Mouse (Mus musculus): ENCODE measurements around the gene Nop9.

The Nop9 gene

GRCm38 (mm10) chr14:55730116-55730515 is 15.4 kb upstream of the Nop9 start:
- DNase-seq, result no peak

- DNase-seq, result no peak
Observed at GRCm38 (mm10) chr14:55730531-55731032, 14.9 kb upstream of the Nop9 start.

GRCm38 (mm10) chr14:55733889-55734288 is 11.6 kb upstream of the Nop9 start:
- DNase-seq, result no peak

GRCm38 (mm10) chr14:55734869-55735268 is 10.6 kb upstream of the Nop9 start:
- no peak for DNase-seq

GRCm38 (mm10) chr14:55735334-55735733 is 10.2 kb upstream of the Nop9 start:
- DNase-seq, result no peak

- no peak for DNase-seq
Observed at GRCm38 (mm10) chr14:55735758-55736157, 9.7 kb upstream of the Nop9 start.

GRCm38 (mm10) chr14:55737086-55737687 is 8.3 kb upstream of the Nop9 start:
- DNase-seq, result no peak

- peak; percentile 86 to 91 for DNase-seq
Observed at GRCm38 (mm10) chr14:55743711-55744110, 1.8 kb upstream of the Nop9 start.

GRCm38 (mm10) chr14:55745861-55746237 is 356 bp downstream of the Nop9 start:
- no peak for DNase-seq

- no peak for DNase-seq
Observed at GRCm38 (mm10) chr14:55747051-55747847, 1.8 kb downstream of the Nop9 start.

GRCm38 (mm10) chr14:55757566-55757965 is 12.1 kb downstream of the Nop9 start:
- no peak for DNase-seq

- peak; percentile 33 to 60 for DNase-seq
Observed at GRCm38 (mm10) chr14:55758363-55758784, 12.9 kb downstream of the Nop9 start, which contains the start of gene Cideb. Gene Cideb (minus strand): TSS chr14:55758458.

- peak; percentile 86 to 92 for DNase-seq
Observed at GRCm38 (mm10) chr14:55760156-55760555, 14.7 kb downstream of the Nop9 start.

- no peak for DNase-seq
Observed at GRCm38 (mm10) chr14:55761163-55761562, 15.7 kb downstream of the Nop9 start, which contains the start of gene Ltb4r2. Gene Ltb4r2 (plus strand): TSS chr14:55761428.

- peak; percentile 60 to 62 for DNase-seq
Observed at GRCm38 (mm10) chr14:55762001-55762821, 16.7 kb downstream of the Nop9 start.

- DNase-seq, result no peak
Observed at GRCm38 (mm10) chr14:55763166-55763565, 17.7 kb downstream of the Nop9 start.

- DNase-seq, result no peak
Observed at GRCm38 (mm10) chr14:55765696-55766095, 20.2 kb downstream of the Nop9 start, which contains the start of gene Ltb4r1. Gene Ltb4r1 (plus strand): TSS chr14:55765962.

GRCm38 (mm10) chr14:55767519-55768414 is 22.3 kb downstream of the Nop9 start:
- peak; percentile 83 to 87 for DNase-seq

GRCm38 (mm10) chr14:55768555-55768954 is 23.1 kb downstream of the Nop9 start:
- no peak for DNase-seq

- DNase-seq, result no peak
Observed at GRCm38 (mm10) chr14:55769087-55769703, 23.7 kb downstream of the Nop9 start.

- no peak for DNase-seq
Observed at GRCm38 (mm10) chr14:55776711-55777110, 31.2 kb downstream of the Nop9 start.

All from cerebellum, postnatal 25 days (tissue).